Mouse (Mus musculus) neural tube, embryonic 12.5 days (tissue): ENCODE measurements around the gene Plekhg1. TPM values are rescaled to one million over a fixed set of nuclear protein-coding genes. Genes with fewer than 3 reads are reported as not detected.

Source experiments
- ATAC-seq: fragments of 200-750 bp; cut with Nextera tagmentation; 2 replicates; pipeline ENCODE4 v1.8.0; 2017; ENCODE audit warnings: low read depth, mild to moderate bottlenecking, moderate TSS enrichment, moderate library complexity; ENCODE audit not compliant: low FRiP score
- H3K27ac ChIP-seq: fragments of 300-500 bp; sonication (generic); 2 replicates; pipeline ENCODE4 v1.5.1; 2016
- H3K27me3 ChIP-seq: fragments of 300-500 bp; sonication (generic); replicated peaks from 2 replicates; pipeline ENCODE4 v1.6.1; 2016; ENCODE audit warnings: mild to moderate bottlenecking
- H3K36me3 ChIP-seq: fragments of 300-500 bp; sonication (generic); 2 replicates; pipeline ENCODE4 v1.6.1; 2016; ENCODE audit warnings: mild to moderate bottlenecking
- H3K4me1 ChIP-seq: fragments of 300-500 bp; sonication (generic); 2 replicates; pipeline ENCODE4 v1.6.1; 2016
- H3K4me2 ChIP-seq: fragments of 300-500 bp; sonication (generic); replicated peaks from 2 replicates; pipeline ENCODE4 v1.6.1; 2016; ENCODE audit warnings: mild to moderate bottlenecking
- H3K4me3 ChIP-seq: fragments of 300-500 bp; sonication (generic); 2 replicates; pipeline ENCODE4 v1.5.1; 2016
- H3K9ac ChIP-seq: fragments of 300-500 bp; sonication (generic); 2 replicates; pipeline ENCODE4 v1.6.1; 2016; ENCODE audit warnings: mild to moderate bottlenecking
- H3K9me3 ChIP-seq: fragments of 300-500 bp; sonication (generic); 2 replicates; pipeline ENCODE4 v1.6.1; 2016; ENCODE audit warnings: mild to moderate bottlenecking
- WGBS: fragments of 180-500 bp; shearing (Covaris S2); methylation state at CpG from one replicate; pipeline ENCODE4 v1.1.7; 2016; 5-methylcytosine and 5-hydroxymethylcytosine counted together
- polyA plus RNA-seq: library from polyadenylated mRNA; unstranded; fragments of >200 nt; fragmentation: Nextera tagmentation; extraction: Ambion mirVana; gene quantifications from 2 replicates; pipeline ENCODE4 v1.2.1, GENCODE M21; 2016

Plekhg1 gene
- polyA plus RNA-seq, 1 experiment from 2014 or later: 12.8 TPM

GRCm38 (mm10) chr10:3718021-3718865 is 21.9 kb upstream of the Plekhg1 start:
- H3K36me3 ChIP-seq: no peaks in the 10 kb centered on the region
- H3K27ac ChIP-seq: no peak overlapping the region
- WGBS: 79% methylated on average over 16 of the region's 16 CpGs
- no peak overlapping the region for H3K4me2 ChIP-seq
- H3K27me3 ChIP-seq: no peaks in the 10 kb centered on the region
- no peak overlapping the region for H3K9ac ChIP-seq
- no peak for ATAC-seq
- H3K4me1 ChIP-seq: peaks cover 12% of the 10 kb centered on the region
- no peaks in the 10 kb centered on the region for H3K9me3 ChIP-seq
- no peak overlapping the region for H3K4me3 ChIP-seq

GRCm38 (mm10) chr10:3720296-3720695 is 19.9 kb upstream of the Plekhg1 start:
- no peak for ATAC-seq
- WGBS: 81% methylated on average over 2 of the region's 2 CpGs
- Histone ChIP-seq H3K4me2 (no peak overlapping the region), H3K27ac (no peak overlapping the region), H3K36me3 (no peaks in the 10 kb centered on the region), H3K9me3 (no peaks in the 10 kb centered on the region), H3K9ac (no peak overlapping the region), H3K27me3 (no peaks in the 10 kb centered on the region), H3K4me1 (peaks cover 12% of the 10 kb centered on the region), H3K4me3 (no peak overlapping the region)

- H3K4me3 ChIP-seq: no peak overlapping the region
- H3K9ac ChIP-seq: no peak overlapping the region
- no peak overlapping the region for H3K27ac ChIP-seq
- no peaks in the 10 kb centered on the region for H3K27me3 ChIP-seq
- no peaks in the 10 kb centered on the region for H3K36me3 ChIP-seq
- no peak overlapping the region for H3K4me2 ChIP-seq
- ATAC-seq: peak; percentile 75
- H3K9me3 ChIP-seq: no peaks in the 10 kb centered on the region
- peaks cover 12% of the 10 kb centered on the region for H3K4me1 ChIP-seq
- 10% methylated on average over 2 of the region's 2 CpGs for WGBS
Measured at GRCm38 (mm10) chr10:3722339-3722738, 17.8 kb upstream of the Plekhg1 start.

GRCm38 (mm10) chr10:3724665-3725064 is 15.5 kb upstream of the Plekhg1 start:
- no peaks in the 10 kb centered on the region for H3K27me3 ChIP-seq
- no peak overlapping the region for H3K9ac ChIP-seq
- H3K36me3 ChIP-seq: no peaks in the 10 kb centered on the region
- no peaks in the 10 kb centered on the region for H3K9me3 ChIP-seq
- no peak overlapping the region for H3K4me2 ChIP-seq
- peaks cover 12% of the 10 kb centered on the region for H3K4me1 ChIP-seq
- no peak overlapping the region for H3K4me3 ChIP-seq
- 80% methylated on average over 1 of the region's 1 CpGs for WGBS
- no peak for ATAC-seq
- no peak overlapping the region for H3K27ac ChIP-seq

GRCm38 (mm10) chr10:3729666-3730065 is 10.5 kb upstream of the Plekhg1 start:
- ATAC-seq: no peak
- Histone ChIP-seq H3K36me3 (no peaks in the 10 kb centered on the region), H3K4me2 (no peak overlapping the region)

GRCm38 (mm10) chr10:3730314-3730713 is 9.8 kb upstream of the Plekhg1 start:
- Histone ChIP-seq H3K4me3 (no peak overlapping the region), H3K9me3 (no peaks in the 10 kb centered on the region), H3K27ac (no peak overlapping the region), H3K27me3 (no peaks in the 10 kb centered on the region), H3K4me2 (no peak overlapping the region), H3K4me1 (no peaks in the 10 kb centered on the region), H3K9ac (no peak overlapping the region), H3K36me3 (no peaks in the 10 kb centered on the region)
- WGBS: 43% methylated on average over 4 of the region's 4 CpGs
- ATAC-seq: no peak

More at GRCm38 (mm10) chr10:3729666-3730065, 10.5 kb upstream of the Plekhg1 start:
- Histone ChIP-seq H3K27ac (no peak overlapping the region), H3K4me3 (no peak overlapping the region), H3K9me3 (no peaks in the 10 kb centered on the region), H3K9ac (no peak overlapping the region), H3K27me3 (no peaks in the 10 kb centered on the region), H3K4me1 (no peaks in the 10 kb centered on the region)
- 55% methylated on average over 3 of the region's 3 CpGs for WGBS

- H3K4me2 ChIP-seq: no peak overlapping the region
- H3K9me3 ChIP-seq: no peaks in the 10 kb centered on the region
- WGBS: 36% methylated on average over 3 of the region's 3 CpGs
- no peak overlapping the region for H3K27ac ChIP-seq
- no peaks in the 10 kb centered on the region for H3K36me3 ChIP-seq
- ATAC-seq: no peak
- no peak overlapping the region for H3K4me3 ChIP-seq
- no peak overlapping the region for H3K9ac ChIP-seq
- H3K4me1 ChIP-seq: peaks cover 6% of the 10 kb centered on the region
- no peaks in the 10 kb centered on the region for H3K27me3 ChIP-seq
Measured at GRCm38 (mm10) chr10:3737034-3737433, 3.1 kb upstream of the Plekhg1 start.

GRCm38 (mm10) chr10:3740504-3741388 is 582 bp downstream of the Plekhg1 start:
- under 1% methylated on average over 36 of the region's 47 CpGs for WGBS
- Histone ChIP-seq H3K27me3 (no peaks in the 10 kb centered on the region), H3K4me3 (peak overlapping the region; percentile 51), H3K4me2 (peak overlapping the region; percentile 99), H3K36me3 (no peaks in the 10 kb centered on the region), H3K9me3 (no peaks in the 10 kb centered on the region), H3K9ac (peak overlapping the region; percentile 61), H3K4me1 (peaks cover 6% of the 10 kb centered on the region), H3K27ac (0 out of 2 replicates have a peak overlapping the region, but pooled peaks have one; percentile 18)
- ATAC-seq: peak; percentile 91

- 13% methylated on average over 5 of the region's 5 CpGs for WGBS
- H3K4me1 ChIP-seq: peaks cover 6% of the 10 kb centered on the region
- no peaks in the 10 kb centered on the region for H3K36me3 ChIP-seq
- H3K27me3 ChIP-seq: no peaks in the 10 kb centered on the region
- H3K4me3 ChIP-seq: 0 out of 2 replicates have a peak overlapping the region, but pooled peaks have one; percentile 17
- peak overlapping the region; percentile 99 for H3K4me2 ChIP-seq
- no peaks in the 10 kb centered on the region for H3K9me3 ChIP-seq
- H3K9ac ChIP-seq: no peak overlapping the region
- no peak for ATAC-seq
- no peak overlapping the region for H3K27ac ChIP-seq
Measured at GRCm38 (mm10) chr10:3741791-3742190, 1.6 kb downstream of the Plekhg1 start.

- 66% methylated on average over 2 of the region's 2 CpGs for WGBS
- H3K27me3 ChIP-seq: no peaks in the 10 kb centered on the region
- no peak overlapping the region for H3K27ac ChIP-seq
- no peak for ATAC-seq
- H3K9ac ChIP-seq: no peak overlapping the region
- no peaks in the 10 kb centered on the region for H3K36me3 ChIP-seq
- H3K4me3 ChIP-seq: no peak overlapping the region
- no peaks in the 10 kb centered on the region for H3K9me3 ChIP-seq
- 0 out of 2 replicates have a peak, but pooled peaks cover 2% of the 10 kb centered on the region for H3K4me1 ChIP-seq
- H3K4me2 ChIP-seq: no peak overlapping the region
Measured at GRCm38 (mm10) chr10:3743069-3743468, 2.9 kb downstream of the Plekhg1 start.

GRCm38 (mm10) chr10:3743826-3744225 is 3.7 kb downstream of the Plekhg1 start:
- no peaks in the 10 kb centered on the region for H3K9me3 ChIP-seq
- no peak overlapping the region for H3K4me3 ChIP-seq
- H3K36me3 ChIP-seq: no peaks in the 10 kb centered on the region
- H3K4me1 ChIP-seq: 0 out of 2 replicates have a peak, but pooled peaks cover 2% of the 10 kb centered on the region
- no peak for ATAC-seq
- no peak overlapping the region for H3K9ac ChIP-seq
- 83% methylated on average over 5 of the region's 5 CpGs for WGBS
- no peak overlapping the region for H3K4me2 ChIP-seq
- no peaks in the 10 kb centered on the region for H3K27me3 ChIP-seq
- H3K27ac ChIP-seq: no peak overlapping the region
